Mouse (Mus musculus) telencephalon, adult 2 months (tissue): ENCODE data around the gene Pcsk7.
A peak's percentile ranks its signal among the peaks of the same experiment; 100 is the strongest.

Source experiments
- DNase-seq: peaks from one replicate; pipeline ENCODE4 v3.0.0-alpha.2; 2011; ENCODE audit warnings: low read depth, low spot score

Pcsk7 gene

GRCm38 (mm10) chr9:45938952-45939637 is 32.8 kb downstream of the Pcsk7 start:
- no peak for DNase-seq

DNA sequence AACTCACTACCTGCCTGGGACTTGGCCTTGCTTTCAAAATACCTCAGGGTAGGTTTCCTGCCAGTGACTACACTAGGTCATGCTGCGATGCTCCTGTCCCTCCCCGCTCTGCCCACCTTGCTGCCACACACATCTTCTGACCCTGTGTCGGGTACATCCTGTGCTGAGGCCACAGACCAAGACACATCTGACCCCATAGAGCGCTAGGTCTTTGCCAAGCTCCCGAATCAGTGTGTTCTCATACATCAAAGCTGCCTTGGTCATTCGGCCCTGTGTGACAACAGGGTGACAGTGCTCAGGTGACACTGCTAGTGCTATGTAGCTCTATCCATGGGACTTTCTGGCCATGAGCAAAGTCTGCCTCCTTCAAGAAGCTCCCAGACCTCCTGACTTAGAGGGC is 33.5 kb downstream of the Pcsk7 start:
- DNase-seq, result no peak

- no peak for DNase-seq
Measured at GRCm38 (mm10) chr9:45941329-45941888, 35.1 kb downstream of the Pcsk7 start.

- DNase-seq, result no peak
Measured at GRCm38 (mm10) chr9:45942464-45942863, 36.2 kb downstream of the Pcsk7 start.

DNA sequence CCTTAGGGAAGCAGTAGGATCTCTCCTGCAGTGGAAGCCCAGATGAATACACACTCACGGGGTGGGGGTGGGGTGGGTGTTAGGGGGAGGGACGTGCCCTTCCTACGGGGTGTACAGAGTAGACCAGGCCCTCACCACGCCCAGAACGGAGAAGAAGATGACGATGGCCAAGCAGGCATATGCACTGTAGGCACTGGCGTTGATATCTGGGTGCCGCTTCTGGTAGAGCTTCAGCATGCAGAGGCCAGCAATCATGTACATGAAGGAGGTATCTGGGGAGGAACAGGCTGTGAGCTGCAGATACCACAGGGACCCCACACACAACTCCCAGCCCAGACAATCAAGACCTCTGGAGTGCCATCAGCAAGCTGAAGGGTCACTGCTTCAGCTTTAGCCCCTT is 36.6 kb downstream of the Pcsk7 start:
- DNase-seq, result no peak

- DNase-seq, result no peak
Measured at GRCm38 (mm10) chr9:45943628-45944505, 37.6 kb downstream of the Pcsk7 start.

DNA sequence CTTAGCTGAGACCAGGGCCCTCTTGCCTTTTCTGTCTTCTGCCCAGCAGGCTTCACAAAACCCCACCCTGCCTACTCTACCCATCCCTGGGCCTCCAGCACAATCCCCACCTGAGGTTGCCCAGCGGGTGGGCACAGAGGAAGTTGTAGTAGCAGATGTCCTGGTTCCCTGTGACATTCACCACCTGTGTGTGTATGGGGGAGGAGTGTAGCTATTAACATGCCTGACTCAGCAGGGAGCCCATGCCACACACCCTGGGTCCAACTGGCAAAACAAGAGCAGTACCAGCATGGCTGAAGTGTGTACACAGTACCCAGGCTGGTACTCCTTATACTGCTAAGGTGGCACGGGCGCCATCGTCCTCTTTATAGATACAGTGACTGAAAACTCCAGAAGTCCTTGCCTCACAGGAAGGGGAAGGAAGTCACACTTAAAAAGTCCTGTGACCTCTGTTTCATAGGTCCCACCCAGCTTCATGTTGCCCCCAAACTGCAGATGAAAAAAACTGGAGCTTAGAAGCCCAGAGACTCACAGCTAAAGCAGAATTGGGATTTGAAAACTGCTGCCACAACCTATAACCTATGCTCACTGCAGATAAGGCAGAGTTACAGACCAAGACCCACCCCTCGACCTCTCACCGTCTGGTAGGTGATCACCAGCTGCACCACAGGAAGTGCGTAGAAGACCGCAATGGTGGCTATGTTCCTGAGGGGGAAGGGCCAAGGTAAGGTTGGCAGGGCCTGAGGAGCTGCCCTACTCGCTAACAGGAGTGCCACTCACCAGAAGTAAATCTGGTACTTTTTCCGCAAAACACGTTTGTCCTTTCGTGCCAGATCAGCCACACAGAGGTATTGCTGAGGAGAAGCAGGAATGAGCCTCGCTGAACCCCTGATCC is 38.5 kb downstream of the Pcsk7 start:
- DNase-seq, result no peak

DNA sequence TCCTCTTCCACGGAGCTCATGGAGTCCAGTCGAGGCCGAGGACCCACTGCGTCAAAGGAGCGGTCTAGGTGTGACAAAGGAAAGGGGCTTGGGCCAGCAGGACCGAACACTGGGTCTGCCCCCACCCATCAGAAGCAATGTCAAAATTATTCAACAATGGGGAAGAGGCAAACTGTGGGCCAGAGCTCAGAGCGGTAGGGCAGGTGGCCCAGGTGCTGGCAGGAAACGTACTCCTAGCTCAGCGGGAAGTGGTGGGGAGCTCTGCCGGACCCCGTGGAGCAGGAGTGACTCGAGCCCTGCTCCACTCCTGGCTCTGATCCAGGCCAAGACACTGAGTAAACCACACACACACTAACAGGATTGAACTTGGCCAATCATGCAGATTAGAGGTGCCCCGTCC is 39.4 kb downstream of the Pcsk7 start:
- DNase-seq, result no peak

DNA sequence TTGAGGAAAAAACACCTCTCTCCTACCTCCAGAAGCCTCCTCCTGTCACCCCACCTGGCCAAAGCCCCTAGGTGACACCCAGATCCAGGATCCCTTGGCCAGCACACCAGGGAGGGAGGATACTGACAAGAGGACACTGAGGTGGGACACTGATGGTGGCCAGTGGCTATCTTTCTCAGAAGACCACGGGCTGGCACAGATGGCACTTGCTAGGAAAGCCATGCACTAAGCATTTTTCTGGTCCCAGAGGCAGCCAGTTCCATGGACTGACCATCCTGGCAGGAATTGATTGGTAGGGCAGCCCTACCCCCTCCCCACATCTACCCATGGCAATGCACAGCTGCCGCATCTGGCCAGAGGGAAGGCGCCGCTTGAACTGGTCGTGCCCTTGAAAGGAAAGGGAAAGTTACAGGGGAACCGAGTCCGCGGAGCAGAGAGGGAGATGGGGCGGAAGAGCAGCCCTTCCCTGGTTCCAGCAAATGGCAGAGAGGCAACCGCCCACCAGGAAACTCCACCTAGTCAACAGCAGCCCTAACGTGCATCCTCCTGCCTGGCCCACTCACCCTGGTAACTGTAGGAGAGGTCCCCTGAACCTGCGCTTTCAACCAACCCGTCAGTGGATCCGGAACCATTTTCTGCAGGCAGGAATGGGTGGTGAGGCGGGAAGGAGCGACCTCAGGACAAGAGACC is 40.0 kb downstream of the Pcsk7 start:
- no peak for DNase-seq

- DNase-seq, result no peak
Measured at GRCm38 (mm10) chr9:45946872-45947183, 40.5 kb downstream of the Pcsk7 start.

GRCm38 (mm10) chr9:45952057-45952456 is 45.8 kb downstream of the Pcsk7 start:
- DNase-seq, result no peak

GRCm38 (mm10) chr9:45952890-45953289 is 46.6 kb downstream of the Pcsk7 start:
- no peak for DNase-seq

DNA sequence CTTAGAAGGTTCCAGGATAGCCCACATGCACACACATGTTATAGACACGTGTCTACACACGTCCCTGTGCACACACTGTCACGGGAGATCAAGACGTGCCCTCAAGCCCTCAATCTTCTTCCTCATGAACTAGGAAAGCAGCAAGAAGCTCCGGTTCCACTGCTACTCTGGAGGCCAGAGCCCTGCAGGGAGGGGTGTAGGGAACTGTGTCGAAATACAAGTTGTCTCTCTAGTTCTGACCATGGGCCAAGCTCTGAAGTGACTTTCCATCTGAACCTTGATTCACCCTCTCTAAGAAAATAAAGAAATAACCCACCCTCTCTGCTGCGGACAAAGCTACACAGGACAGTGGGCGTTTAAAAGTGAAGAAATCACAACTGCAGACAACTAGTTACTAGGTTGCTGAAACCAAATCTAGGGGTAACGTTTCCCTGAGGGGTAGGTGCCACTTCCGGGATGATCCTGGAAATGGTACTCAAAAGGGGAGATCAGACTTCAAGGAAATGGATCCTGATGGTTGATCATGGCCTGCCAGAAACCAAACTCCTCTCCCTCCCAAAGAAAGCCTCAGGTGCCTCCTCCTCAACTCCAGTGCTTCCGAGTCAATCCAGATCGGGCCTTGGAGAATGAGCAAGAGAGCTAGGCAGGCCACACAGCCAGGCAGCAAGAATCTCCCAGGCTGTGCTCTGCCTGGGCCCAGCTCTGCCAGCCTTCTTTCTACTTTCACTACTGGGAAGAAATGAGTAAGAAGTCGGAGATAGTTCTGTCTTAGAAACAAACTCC is 47.4 kb downstream of the Pcsk7 start:
- no peak for DNase-seq

DNA sequence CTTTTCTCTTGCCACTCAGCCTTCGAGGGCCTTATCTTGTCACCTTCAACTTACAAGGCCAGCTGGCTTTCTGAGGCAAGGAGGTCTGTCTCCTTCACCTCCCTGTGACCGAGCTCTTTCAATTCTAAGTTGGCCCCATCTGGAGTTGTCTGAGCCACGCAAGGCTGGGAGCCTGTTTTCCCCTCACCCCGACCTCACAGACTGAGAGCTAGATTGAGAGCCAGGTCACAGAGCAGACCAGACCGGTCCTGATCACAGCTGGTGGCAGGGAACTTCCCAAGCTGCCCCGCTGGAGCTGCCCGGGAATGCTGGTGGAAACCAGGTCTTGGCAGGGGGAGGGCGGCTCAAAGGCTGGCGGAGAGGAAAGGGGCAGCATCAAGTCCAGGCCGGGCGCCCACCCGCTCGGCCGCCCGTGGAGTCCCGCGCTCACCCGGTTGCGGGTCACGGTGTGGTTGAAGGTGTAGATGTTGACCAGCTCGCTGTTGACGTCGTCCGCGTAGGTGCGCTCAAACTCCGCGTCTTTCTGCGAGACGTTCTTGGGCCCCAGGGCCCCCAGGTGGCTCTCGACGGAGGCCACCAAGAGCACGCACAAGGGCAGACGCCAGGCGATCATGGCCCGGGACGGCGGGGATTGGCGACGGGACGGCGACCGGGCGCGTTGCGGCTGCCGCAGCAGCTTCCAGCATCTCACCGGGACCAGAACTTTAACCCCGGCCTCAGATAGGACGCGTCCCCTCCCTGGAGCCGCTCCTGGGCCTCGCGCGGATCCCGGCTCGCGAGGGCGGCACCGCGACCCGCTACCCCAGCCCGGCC is 48.2 kb downstream of the Pcsk7 start:
- no peak for DNase-seq

GRCm38 (mm10) chr9:45955107-45955963 is 49.0 kb downstream of the Pcsk7 start, which contains the start of gene Sidt2:
Gene Sidt2 (minus strand): TSS chr9:45955258.
- peak; percentile 89 for DNase-seq

DNA sequence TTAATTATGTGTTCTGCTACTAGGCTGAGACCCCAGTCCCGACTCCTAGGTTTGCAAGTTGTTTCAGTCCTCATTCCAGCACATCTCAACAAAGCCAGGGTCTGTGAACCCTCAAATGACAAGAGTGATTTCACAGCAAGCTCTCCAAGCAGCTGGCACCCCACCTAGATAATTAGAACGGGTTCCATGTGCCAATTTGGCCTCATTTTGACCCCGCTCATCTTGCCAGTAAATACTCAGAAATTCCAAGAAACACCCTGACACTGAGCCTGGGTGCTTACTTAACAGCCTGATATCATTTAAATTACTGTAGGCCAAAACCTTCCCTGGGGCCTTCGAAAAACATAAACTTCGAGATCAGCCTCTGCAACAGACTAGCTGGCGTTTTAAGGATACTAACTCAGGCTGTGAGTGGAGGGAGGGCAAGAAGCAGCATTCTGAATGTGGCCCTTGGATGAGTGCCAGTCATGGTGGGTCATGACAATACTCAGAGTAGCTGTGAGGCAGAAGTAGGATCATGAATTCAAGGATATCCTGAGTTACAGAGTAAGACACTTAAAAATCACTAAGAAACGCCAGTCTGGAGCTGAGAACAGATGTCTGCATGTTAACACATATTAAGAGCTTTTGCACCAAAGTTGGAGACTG is 51.9 kb downstream of the Pcsk7 start:
- DNase-seq, result no peak

- no peak for DNase-seq
Measured at GRCm38 (mm10) chr9:45958851-45959250, 52.6 kb downstream of the Pcsk7 start.

- no peak for DNase-seq
Measured at GRCm38 (mm10) chr9:45959661-45960060, 53.4 kb downstream of the Pcsk7 start.
